Mouse (Mus musculus): ENCODE results near the gene Mrps25. TPM values are rescaled to one million over a fixed set of nuclear protein-coding genes. Genes with fewer than 3 reads are reported as not detected.

Mrps25 gene
- 9.6 and 10.5 TPM in 2 replicates for polyA plus RNA-seq (2012; rRNA removed)

GRCm38 (mm10) chr6:92183621-92184131, at the start of gene Mrps25:
Gene Mrps25, minus strand, starts transcription at chr6:92184033.

GRCm38 (mm10) chr6:92214773-92215449, 31.1 kb upstream of the Mrps25 start, which contains the start of gene Rbsn:
Gene Rbsn, minus strand, starts transcription at chr6:92214925.

Other genes starting within 250 kb of the Mrps25 start
- gene Fgd5, start 205.2 kb downstream of the Mrps25 start, polyA plus RNA-seq (2012; rRNA removed), result 2.2 and 2.6 TPM in 2 replicates
- 5.5 TPM in 2 replicates for gene Nr2c2, start 92.6 kb downstream of the Mrps25 start, polyA plus RNA-seq (2012; rRNA removed)
- gene Rbsn, start 30.9 kb upstream of the Mrps25 start, polyA plus RNA-seq (2012; rRNA removed), result 3.4 and 3.6 TPM in 2 replicates
- gene Trh, start 60.6 kb upstream of the Mrps25 start, polyA plus RNA-seq (2012; rRNA removed), result 0.02 TPM in 1 of 2 replicates, not detected in the other

All from liver, embryonic 18 days (tissue).